Mouse (Mus musculus) macrophage (primary cell): ENCODE measurements at regions not wholly inside any gene's neighbourhood (a gene's known extent, or its start where the extent isn't known, plus 50 kb on each side); places are given as distances from the start of the nearest gene placed in this dataset.

Experiments used
- H3K27ac ChIP-seq: fragments of 350-480 bp; formaldehyde crosslinking; 2 replicates; pipeline ENCODE4 v1.9.0; 2021
- H3K36me3 ChIP-seq: fragments of 350-480 bp; formaldehyde crosslinking; 2 replicates; pipeline ENCODE4 v1.9.0; 2021; ENCODE audit errors: inconsistent target
- H3K4me3 ChIP-seq: fragments of 350-480 bp; formaldehyde crosslinking; 2 replicates; pipeline ENCODE4 v1.9.0; 2021; ENCODE audit errors: inconsistent target
- H3K79me2 ChIP-seq: fragments of 350-480 bp; formaldehyde crosslinking; 2 replicates; pipeline ENCODE4 v1.9.0; 2021; ENCODE audit errors: inconsistent target
- WGBS: methylation state at CpG from one replicate; pipeline ENCODE4 v1.1.7; 2026; ENCODE audit warnings: inconsistent platforms; ENCODE audit not compliant: missing documents; 5-methylcytosine and 5-hydroxymethylcytosine counted together

DNA sequence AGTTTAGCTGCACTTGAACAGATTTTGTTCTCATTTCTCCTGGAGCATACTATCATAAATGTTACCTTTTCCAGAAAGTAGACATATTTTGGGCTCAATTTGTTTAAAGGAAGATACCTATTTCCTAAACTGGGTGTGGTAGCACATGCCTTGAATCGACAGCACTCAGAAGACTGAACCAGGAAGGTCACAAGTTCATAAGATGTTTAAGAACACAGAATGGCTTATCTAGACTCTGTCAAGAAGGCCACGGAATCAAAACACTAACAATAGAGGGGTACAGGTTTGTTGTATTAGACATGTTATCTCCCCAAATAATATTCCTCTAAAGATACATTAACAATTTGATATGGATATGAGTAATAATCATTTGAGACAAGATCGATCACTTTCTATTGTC lies 64.4 kb upstream of the Atp2b1 start:
- Histone ChIP-seq H3K36me3 (no peaks in the 10 kb centered on the region), H3K4me3 (no peak overlapping the region), H3K79me2 (no peaks in the 10 kb centered on the region), H3K27ac (no peak overlapping the region)
- 88% methylated on average over 3 of the region's 3 CpGs for WGBS

DNA sequence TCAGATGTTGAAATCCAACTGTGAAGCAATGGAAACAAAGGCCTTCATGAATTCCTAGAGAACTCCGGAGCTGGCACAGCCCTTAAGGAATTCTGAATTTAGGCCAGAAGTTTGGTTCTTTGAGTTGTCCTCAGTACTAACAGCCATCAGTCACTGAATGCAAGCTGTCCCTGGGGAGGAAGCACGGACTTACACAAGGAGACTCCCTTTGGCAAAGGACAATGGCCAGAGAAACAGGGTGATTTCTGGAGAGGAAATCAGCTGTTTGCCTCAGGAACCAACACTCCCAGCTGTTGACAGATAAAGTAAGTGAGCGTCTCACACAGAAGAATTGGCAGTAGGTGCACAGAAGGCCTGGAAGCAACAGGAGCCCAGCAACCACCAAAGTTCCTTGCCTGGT lies 56.8 kb upstream of the Atp2b1 start:
- Histone ChIP-seq H3K27ac (no peak overlapping the region), H3K36me3 (no peaks in the 10 kb centered on the region), H3K79me2 (no peaks in the 10 kb centered on the region), H3K4me3 (no peak overlapping the region)
- WGBS = 73% methylated on average over 3 of the region's 3 CpGs

DNA sequence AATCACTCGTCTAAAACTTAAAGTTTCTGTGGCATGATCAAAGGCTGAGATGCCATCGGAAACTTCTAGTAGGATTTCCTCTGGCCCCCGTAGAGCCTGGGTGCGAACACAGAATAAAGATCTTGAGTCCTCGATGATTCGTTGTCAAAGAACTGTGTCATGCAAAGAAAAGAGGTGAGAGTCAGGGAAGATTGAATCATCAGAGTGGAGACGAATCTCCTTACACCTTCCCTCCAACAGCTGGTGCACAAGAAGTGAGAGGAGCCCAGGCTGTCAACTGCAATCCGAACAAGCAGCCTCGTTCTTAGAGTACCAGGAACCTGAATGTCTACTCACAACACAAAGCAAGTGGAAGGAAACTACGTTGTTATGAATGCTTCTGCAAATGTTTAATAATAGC lies 52.7 kb upstream of the Atp2b1 start:
- no peaks in the 10 kb centered on the region for H3K79me2 ChIP-seq
- no peak overlapping the region for H3K4me3 ChIP-seq
- H3K27ac ChIP-seq = no peak overlapping the region
- 97% methylated on average over 10 of the region's 10 CpGs for WGBS
- H3K36me3 ChIP-seq = no peaks in the 10 kb centered on the region

DNA sequence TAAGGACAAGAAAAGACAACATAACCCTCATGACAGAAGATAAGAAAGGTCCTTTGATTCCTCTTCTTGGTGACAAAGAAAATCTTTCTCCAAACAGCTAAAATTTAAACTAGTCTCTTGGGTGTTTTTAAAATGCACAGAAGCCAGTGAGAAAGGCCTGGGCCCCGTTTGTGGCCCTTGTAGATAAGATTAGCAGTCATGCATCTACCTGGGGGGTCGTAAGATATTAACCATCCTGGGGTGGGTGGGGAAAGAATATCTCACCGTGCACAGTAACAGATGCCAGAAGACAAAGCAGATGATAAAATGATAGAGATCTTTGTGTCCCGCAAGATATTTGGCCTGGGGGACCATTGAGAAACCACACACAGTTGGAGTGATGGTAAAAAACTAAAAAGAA lies 51.5 kb upstream of the Atp2b1 start:
- 96% methylated on average over 4 of the region's 4 CpGs for WGBS
- H3K36me3 ChIP-seq = no peaks in the 10 kb centered on the region
- no peak overlapping the region for H3K4me3 ChIP-seq
- no peak overlapping the region for H3K27ac ChIP-seq
- H3K79me2 ChIP-seq = no peaks in the 10 kb centered on the region

DNA sequence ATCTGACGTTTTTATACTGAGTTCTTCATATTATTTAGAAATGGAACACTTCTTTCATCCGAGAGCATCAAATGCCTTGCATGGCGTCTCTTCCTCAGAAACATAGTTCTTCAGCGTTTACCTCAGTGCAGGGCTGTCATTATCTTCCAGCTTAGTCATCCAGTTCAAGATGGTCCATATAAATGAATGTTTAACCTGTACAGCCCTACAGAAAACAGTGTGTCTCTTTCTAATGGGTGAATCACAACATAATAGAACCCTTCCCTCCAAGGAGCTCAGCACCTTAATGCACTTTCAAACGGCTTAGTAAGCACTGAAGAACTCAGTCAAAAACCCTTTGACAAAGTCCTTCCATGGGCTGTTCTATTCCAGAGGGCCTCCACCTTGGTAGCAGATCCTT lies 49.8 kb upstream of the Atp2b1 start:
- Histone ChIP-seq H3K4me3 (no peak overlapping the region), H3K79me2 (no peaks in the 10 kb centered on the region), H3K36me3 (no peaks in the 10 kb centered on the region), H3K27ac (no peak overlapping the region)
- WGBS = 98% methylated on average over 5 of the region's 5 CpGs
